Mouse (Mus musculus) splenic B cell, adult 2 months (primary cell): ENCODE measurements at regions not wholly inside any gene's neighbourhood (a gene's known extent, or its start where the extent isn't known, plus 50 kb on each side); places are given as distances from the start of the nearest gene placed in this dataset.

Source experiments
- DNase-seq: peaks from one replicate; pipeline ENCODE4 v3.0.0-alpha.2; 2011; ENCODE audit warnings: low read depth, low spot score
- H3K27me3 ChIP-seq: 2 replicates; pipeline ENCODE4 v1.6.1; 2012; ENCODE audit warnings: mild to moderate bottlenecking, low read length, moderate library complexity, mixed read lengths; ENCODE audit not compliant: control insufficient read depth, poor library complexity, insufficient read depth, severe bottlenecking
- H3K36me3 ChIP-seq: 2 replicates; pipeline ENCODE4 v1.6.1; 2012; ENCODE audit warnings: mild to moderate bottlenecking, low read length, moderate library complexity, mixed read lengths; ENCODE audit not compliant: control insufficient read depth, poor library complexity, insufficient read depth, severe bottlenecking

DNA sequence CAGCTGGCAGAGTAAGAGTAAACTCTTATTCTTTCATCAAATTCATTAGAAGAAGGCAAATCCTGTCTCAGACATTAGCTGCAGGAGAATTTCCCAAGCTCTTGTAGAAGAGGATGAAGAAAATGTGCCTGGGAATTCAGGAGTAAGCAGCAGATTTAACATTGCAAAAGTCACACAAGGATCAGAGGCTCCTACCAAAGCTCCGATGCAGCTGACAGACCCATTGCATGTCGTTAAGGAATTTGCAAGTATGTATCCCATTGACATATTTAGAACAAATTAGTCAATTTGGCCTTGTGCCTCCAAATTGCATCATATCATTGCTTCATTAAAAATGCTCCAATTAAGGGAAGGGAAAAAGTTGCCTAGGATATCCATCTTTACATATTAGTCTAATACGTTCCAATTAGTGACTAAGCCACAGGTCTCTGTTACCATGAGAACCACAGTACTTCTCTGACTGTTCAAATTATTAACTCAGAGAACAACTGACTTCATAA, 453.8 kb upstream of the Castor2 start:
- no peaks in the 10 kb centered on the region for H3K36me3 ChIP-seq

DNA sequence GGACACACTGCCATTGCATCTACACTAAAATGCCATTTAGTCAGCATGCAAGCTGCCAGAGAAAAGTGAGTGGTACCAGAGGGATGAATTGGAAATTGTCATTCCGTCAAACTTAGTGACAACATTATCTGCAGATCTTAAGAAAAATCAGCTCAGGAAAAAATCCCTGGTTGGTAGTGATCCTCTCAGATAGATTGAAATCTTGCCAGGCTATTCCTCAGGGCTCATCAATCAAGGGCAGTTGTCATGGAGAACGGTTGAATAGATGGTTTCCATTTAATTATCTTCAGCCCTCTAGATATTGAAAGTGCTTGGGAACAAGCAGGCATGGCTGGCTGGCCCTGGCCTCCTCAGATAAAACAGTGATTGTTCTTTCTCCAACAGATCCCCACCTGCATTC, 456.2 kb upstream of the Castor2 start:
- DNase-seq: no peak
- no peaks in the 10 kb centered on the region for H3K36me3 ChIP-seq
- H3K27me3 ChIP-seq: no peaks in the 10 kb centered on the region

More for the DNA sequence above, 453.8 kb upstream of the Castor2 start:
- no peak for DNase-seq
- H3K27me3 ChIP-seq: no peaks in the 10 kb centered on the region

DNA sequence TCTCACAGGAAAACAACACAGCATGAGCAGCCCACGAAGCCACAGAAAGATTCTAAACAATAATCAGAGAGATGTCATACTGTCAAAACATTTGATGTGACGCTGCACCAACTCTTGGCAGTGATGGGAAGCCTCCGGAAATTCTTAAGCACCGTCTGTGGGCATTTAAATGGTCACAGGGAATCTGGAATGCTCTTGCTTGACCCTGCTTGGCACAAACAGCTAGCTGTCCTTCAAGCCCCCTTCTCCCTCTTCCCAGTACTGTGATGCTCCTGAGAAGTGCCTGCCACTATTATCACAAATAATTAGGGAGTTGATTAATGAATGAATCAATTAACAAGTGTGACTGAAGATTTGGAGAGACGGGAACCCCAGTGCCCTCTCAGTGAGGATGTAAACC, 465.0 kb upstream of the Castor2 start:
- no peak for DNase-seq
- Histone ChIP-seq H3K36me3 (no peaks in the 10 kb centered on the region), H3K27me3 (no peaks in the 10 kb centered on the region)

- Histone ChIP-seq H3K36me3 (no peaks in the 10 kb centered on the region), H3K27me3 (no peaks in the 10 kb centered on the region)
- DNase-seq: no peak
Measured at GRCm38 (mm10) chr5:133631812-133632211, 467.7 kb upstream of the Castor2 start.

DNA sequence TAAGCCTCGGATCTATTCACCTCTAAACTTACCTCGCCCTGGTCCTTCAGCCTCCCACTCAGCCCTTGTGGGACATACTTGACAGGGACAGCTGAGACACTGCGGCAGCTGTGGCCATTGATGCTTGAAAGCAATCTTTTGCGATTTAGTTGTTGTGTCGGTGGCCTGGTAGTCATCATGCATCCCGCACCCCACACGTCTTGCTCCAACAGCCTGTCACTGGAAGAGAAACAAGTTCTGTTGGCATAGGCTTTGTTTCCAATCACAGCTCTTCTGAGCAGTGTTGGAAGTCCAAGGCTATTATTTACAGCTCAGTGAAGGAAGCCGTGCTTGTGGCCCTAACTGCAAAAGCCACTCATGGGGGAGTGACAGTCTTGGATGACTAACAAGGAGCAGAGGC, 480.2 kb upstream of the Castor2 start:
- Histone ChIP-seq H3K36me3 (no peaks in the 10 kb centered on the region), H3K27me3 (no peaks in the 10 kb centered on the region)
- no peak for DNase-seq

DNA sequence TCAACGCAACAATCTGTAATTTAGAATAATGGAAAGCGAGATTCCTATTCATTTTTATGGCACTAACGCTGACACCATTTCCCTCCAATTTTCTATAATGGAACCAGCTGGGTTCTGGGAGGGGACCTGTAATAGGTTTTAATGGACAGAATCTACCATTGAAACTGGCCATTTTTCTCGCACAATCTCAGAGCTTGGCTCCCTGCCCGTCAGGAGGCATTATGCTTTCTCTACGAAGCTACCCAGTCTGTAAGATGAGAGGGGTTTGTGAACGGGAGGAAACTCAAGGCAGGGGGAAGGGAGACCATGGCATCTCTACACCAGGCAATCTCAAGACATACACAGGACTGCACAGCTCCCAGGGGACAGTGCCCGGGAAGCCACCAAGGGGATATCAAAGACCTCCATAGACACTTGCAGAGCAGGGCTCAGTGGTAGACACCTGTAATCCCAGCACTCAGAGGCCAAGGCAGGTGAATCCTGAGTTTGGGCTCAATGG, 498.2 kb upstream of the Castor2 start:
- no peaks in the 10 kb centered on the region for H3K27me3 ChIP-seq
- H3K36me3 ChIP-seq: no peaks in the 10 kb centered on the region
- DNase-seq: no peak

- Histone ChIP-seq H3K27me3 (no peaks in the 10 kb centered on the region), H3K36me3 (no peaks in the 10 kb centered on the region)
- no peak for DNase-seq
Measured at GRCm38 (mm10) chr5:133600630-133601029, 498.9 kb upstream of the Castor2 start.

DNA sequence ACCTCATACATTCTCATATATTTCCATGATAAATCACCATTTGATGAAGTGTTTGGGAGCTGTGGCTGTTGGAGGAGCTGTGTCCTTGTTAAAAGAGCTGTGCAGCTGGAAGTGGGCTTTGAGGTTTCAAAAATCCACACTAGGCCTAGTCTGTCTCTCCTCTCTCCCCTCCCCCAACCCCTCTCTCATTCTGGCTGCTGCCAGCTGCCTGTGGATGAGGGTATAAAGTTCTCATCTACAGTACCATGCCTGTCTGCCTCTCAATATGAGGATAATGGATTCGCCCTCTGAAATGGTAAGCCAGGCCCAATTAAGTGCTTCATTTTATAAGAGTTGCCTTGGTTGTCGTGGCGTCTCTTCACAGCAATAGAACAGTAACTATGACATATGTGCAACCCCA, 501.4 kb upstream of the Castor2 start:
- DNase-seq: no peak
- Histone ChIP-seq H3K36me3 (no peaks in the 10 kb centered on the region), H3K27me3 (no peaks in the 10 kb centered on the region)

GRCm38 (mm10) chr5:133586492-133586891, 513.0 kb upstream of the Castor2 start:
- Histone ChIP-seq H3K36me3 (no peaks in the 10 kb centered on the region), H3K27me3 (no peaks in the 10 kb centered on the region)
- DNase-seq: no peak

GRCm38 (mm10) chr5:133585181-133585580, 514.3 kb upstream of the Castor2 start:
- DNase-seq: no peak
- no peaks in the 10 kb centered on the region for H3K36me3 ChIP-seq
- no peaks in the 10 kb centered on the region for H3K27me3 ChIP-seq

DNA sequence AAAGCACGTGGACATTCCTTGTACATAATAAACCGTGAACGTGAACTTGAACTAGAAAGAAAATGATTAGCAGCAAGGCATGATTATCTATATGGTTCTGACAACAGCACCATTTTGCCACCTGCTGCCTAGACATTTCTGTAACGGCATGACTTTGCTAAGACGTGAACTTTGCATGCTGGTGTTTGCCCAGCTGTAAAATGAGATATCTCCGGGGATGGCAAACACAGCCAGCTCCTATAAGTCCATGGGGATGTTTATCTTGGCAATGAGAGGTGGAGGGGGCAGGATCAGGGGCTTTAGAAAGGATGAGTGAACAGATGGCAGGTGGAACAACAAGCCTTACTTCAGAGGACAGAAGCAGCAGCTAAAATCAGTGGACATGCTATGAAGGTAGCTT, 522.9 kb upstream of the Castor2 start:
- Histone ChIP-seq H3K27me3 (no peaks in the 10 kb centered on the region), H3K36me3 (no peaks in the 10 kb centered on the region)
- no peak for DNase-seq

DNA sequence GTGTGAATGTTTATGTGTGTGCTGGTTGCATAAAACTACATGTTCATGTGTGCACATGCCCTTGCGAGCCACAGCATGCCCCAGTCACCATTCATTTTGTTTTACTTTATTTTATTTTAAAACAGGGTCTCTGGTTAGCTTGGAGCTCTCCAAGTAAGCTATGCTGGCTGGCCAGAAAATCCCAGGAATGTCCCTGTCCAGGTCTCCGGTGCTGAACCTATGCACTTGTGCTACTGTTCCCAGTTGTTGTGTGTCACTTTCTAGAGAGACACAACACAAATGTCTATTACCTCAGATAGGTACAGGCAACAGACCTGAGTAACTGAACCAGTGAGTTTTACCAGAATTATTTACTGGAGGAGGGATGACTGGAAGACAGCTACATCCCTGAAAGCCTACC, 530.4 kb upstream of the Castor2 start:
- H3K36me3 ChIP-seq: no peaks in the 10 kb centered on the region
- H3K27me3 ChIP-seq: no peaks in the 10 kb centered on the region
- DNase-seq: no peak

GRCm38 (mm10) chr5:133566506-133566905, 533.0 kb upstream of the Castor2 start:
- H3K27me3 ChIP-seq: no peaks in the 10 kb centered on the region
- DNase-seq: no peak
- no peaks in the 10 kb centered on the region for H3K36me3 ChIP-seq

GRCm38 (mm10) chr5:133550657-133551056, 548.9 kb upstream of the Castor2 start:
- Histone ChIP-seq H3K27me3 (no peaks in the 10 kb centered on the region), H3K36me3 (no peaks in the 10 kb centered on the region)
- no peak for DNase-seq

GRCm38 (mm10) chr5:133542217-133542616, 557.3 kb upstream of the Castor2 start:
- Histone ChIP-seq H3K36me3 (no peaks in the 10 kb centered on the region), H3K27me3 (no peaks in the 10 kb centered on the region)
- no peak for DNase-seq

DNA sequence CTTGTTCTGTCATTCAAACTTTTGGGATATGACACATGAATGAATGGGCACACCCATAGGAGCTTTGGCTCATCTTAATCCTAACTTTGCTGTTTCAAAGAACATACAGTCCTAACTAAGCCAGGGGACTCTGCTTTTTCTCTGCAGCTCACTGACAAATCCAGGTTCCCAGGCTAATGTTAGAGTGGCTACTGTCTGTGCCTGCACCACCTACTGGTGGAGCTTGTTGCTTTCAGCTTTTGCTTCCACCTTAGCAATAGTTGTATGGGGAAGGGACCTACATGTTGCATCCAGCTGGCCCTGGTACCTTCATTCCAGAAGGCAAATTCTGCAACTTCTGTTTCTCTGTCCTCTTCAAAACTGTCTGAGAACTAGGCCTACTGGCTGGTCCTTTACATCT, 566.8 kb upstream of the Castor2 start:
- no peak for DNase-seq
- no peaks in the 10 kb centered on the region for H3K36me3 ChIP-seq

More for the DNA sequence above, 566.8 kb upstream of the Castor2 start:
- no peaks in the 10 kb centered on the region for H3K27me3 ChIP-seq
